Mouse (Mus musculus) hindbrain, embryonic 15.5 days (tissue): ENCODE results near the gene Nob1. TPM values are rescaled to one million over a fixed set of nuclear protein-coding genes. Genes with fewer than 3 reads are reported as not detected.
A peak's percentile ranks its signal among the peaks of the same experiment; 100 is the strongest.

Experiments
- ATAC-seq: fragments of 200-750 bp; cut with Nextera tagmentation; 2 replicates; pipeline ENCODE4 v1.8.0; 2017; ENCODE audit warnings: low read depth, moderate number of reproducible peaks, moderate TSS enrichment; ENCODE audit not compliant: low FRiP score
- H3K27ac ChIP-seq: fragments of 300-500 bp; sonication (generic); replicated peaks from 2 replicates; pipeline ENCODE4 v1.5.1; 2015; ENCODE audit warnings: mild to moderate bottlenecking, inconsistent platforms
- H3K27me3 ChIP-seq: fragments of 300-500 bp; sonication (generic); 2 replicates; pipeline ENCODE4 v1.6.1; 2015; ENCODE audit warnings: control low read depth, inconsistent platforms
- H3K36me3 ChIP-seq: fragments of 300-500 bp; sonication (generic); 2 replicates; pipeline ENCODE4 v1.6.1; 2015; ENCODE audit warnings: control low read depth, inconsistent platforms
- H3K4me1 ChIP-seq: fragments of 300-500 bp; sonication (generic); replicated peaks from 2 replicates; pipeline ENCODE4 v1.6.1; 2015; ENCODE audit warnings: control low read depth, inconsistent platforms
- H3K4me2 ChIP-seq: fragments of 300-500 bp; sonication (generic); 2 replicates; pipeline ENCODE4 v1.6.1; 2015; ENCODE audit warnings: moderate library complexity, mild to moderate bottlenecking, inconsistent platforms
- H3K4me3 ChIP-seq: fragments of 300-500 bp; sonication (generic); 2 replicates; pipeline ENCODE4 v1.5.1; 2015; ENCODE audit warnings: mild to moderate bottlenecking, inconsistent platforms
- H3K9ac ChIP-seq: fragments of 300-500 bp; sonication (generic); 2 replicates; pipeline ENCODE4 v1.6.1; 2015; ENCODE audit warnings: inconsistent platforms
- H3K9me3 ChIP-seq: fragments of 300-500 bp; sonication (generic); 2 replicates; pipeline ENCODE4 v1.6.1; 2016; ENCODE audit warnings: control low read depth, inconsistent platforms
- WGBS: fragments of 180-500 bp; shearing (Covaris S2); methylation state at CpG from one replicate; pipeline ENCODE4 v1.1.7; 2015; 5-methylcytosine and 5-hydroxymethylcytosine counted together
- polyA plus RNA-seq: library from polyadenylated mRNA; unstranded; fragments of >200 nt; fragmentation: Nextera tagmentation; extraction: Ambion mirVana; gene quantifications from 2 replicates; pipeline ENCODE4 v1.2.1, GENCODE M21; 2015

Gene Nob1
- polyA plus RNA-seq, 1 experiment from 2014 or later: 64.6 TPM

GRCm38 (mm10) chr8:107451414-107452066 is 26.7 kb upstream of the Nob1 start:
- 89% methylated on average over 13 of the region's 13 CpGs for WGBS
- Histone ChIP-seq H3K9me3 (no peaks in the 10 kb centered on the region), H3K27ac (no peak overlapping the region), H3K4me1 (no peaks in the 10 kb centered on the region; the same call in 1 of the 2 replicates), H3K4me3 (no peak overlapping the region), H3K27me3 (no peaks in the 10 kb centered on the region), H3K9ac (no peak overlapping the region), H3K4me2 (no peak overlapping the region), H3K36me3 (peaks cover 8% of the 10 kb centered on the region)
- no peak for ATAC-seq

DNA sequence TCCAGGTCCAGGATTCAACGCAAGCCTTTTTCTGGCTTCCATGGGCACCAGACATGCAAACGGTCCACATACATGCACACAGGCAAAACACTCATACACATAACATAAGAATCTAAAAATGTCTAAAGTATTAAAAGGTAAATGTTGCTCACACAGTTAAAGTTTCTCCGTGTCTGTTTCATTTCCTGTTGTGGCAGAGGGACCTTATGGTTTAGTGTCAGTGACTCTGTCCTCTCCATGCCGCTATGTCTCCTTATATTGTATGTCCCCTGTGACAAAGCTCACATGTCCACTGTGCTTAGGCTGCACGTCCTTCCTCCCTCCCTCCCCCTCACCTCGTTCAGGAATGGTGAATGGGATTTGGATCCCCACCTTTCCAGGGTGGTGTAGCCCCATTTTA is 24.8 kb upstream of the Nob1 start:
- Histone ChIP-seq H3K4me1 (no peaks in the 10 kb centered on the region; the same call in 1 of the 2 replicates), H3K9me3 (no peaks in the 10 kb centered on the region), H3K27me3 (no peaks in the 10 kb centered on the region), H3K36me3 (peaks cover 8% of the 10 kb centered on the region), H3K9ac (no peak overlapping the region), H3K4me3 (no peak overlapping the region), H3K27ac (no peak overlapping the region), H3K4me2 (no peak overlapping the region)
- WGBS: 77% methylated on average over 6 of the region's 6 CpGs
- no peak for ATAC-seq

- 32% methylated on average over 8 of the region's 8 CpGs for WGBS
These were observed 24.3 kb upstream of the Nob1 start for GRCm38 (mm10) chr8:107449130-107449529.

DNA sequence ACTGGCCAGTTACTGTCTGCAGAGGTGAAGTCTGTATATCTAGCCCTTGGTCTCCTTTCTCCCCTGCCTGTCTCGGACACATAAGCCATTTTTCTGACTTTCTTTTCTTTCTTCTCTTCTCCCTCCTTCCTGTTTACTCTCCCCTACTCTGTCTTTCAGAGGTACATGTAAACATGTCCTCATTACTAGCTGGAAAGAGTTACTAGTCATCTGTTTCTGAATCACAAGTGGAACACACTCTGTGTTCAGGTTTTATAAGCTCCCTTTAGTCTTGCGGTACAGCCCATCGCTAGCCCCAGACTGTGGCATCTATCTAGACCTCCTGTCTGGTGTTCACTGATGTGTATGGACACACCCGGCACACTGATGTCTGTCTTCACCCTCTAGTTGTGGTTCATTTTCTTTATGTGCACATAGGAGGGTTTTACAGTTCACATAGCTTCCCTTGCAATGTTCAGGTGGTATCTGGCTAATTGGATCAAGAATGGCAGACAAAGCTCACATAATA is 23.6 kb upstream of the Nob1 start:
- peaks cover 2% of the 10 kb centered on the region; the same call in 1 of the 2 replicates for H3K36me3 ChIP-seq
- no peak for ATAC-seq

More at GRCm38 (mm10) chr8:107449130-107449529, 24.3 kb upstream of the Nob1 start:
- no peaks in the 10 kb centered on the region; the same call in 1 of the 2 replicates for H3K4me1 ChIP-seq
- H3K36me3 ChIP-seq: peaks cover 8% of the 10 kb centered on the region
- no peak overlapping the region for H3K4me2 ChIP-seq
- no peak for ATAC-seq
- no peaks in the 10 kb centered on the region for H3K9me3 ChIP-seq
- no peaks in the 10 kb centered on the region for H3K27me3 ChIP-seq
- no peak overlapping the region for H3K4me3 ChIP-seq
- H3K9ac ChIP-seq: no peak overlapping the region
- H3K27ac ChIP-seq: no peak overlapping the region

GRCm38 (mm10) chr8:107447713-107448112 is 22.9 kb upstream of the Nob1 start:
- ATAC-seq: no peak
- Histone ChIP-seq H3K9me3 (no peaks in the 10 kb centered on the region), H3K27me3 (no peaks in the 10 kb centered on the region), H3K27ac (no peak overlapping the region), H3K4me3 (no peak overlapping the region), H3K4me1 (no peaks in the 10 kb centered on the region; the same call in 1 of the 2 replicates), H3K4me2 (no peak overlapping the region), H3K9ac (no peak overlapping the region), H3K36me3 (no peaks in the 10 kb centered on the region)

More for the DNA sequence above, 23.6 kb upstream of the Nob1 start:
- H3K4me2 ChIP-seq: no peak overlapping the region
- H3K4me3 ChIP-seq: no peak overlapping the region
- no peak overlapping the region for H3K9ac ChIP-seq
- no peaks in the 10 kb centered on the region for H3K27me3 ChIP-seq
- 60% methylated on average over 4 of the region's 4 CpGs for WGBS
- H3K27ac ChIP-seq: no peak overlapping the region
- no peaks in the 10 kb centered on the region; the same call in 1 of the 2 replicates for H3K4me1 ChIP-seq
- H3K9me3 ChIP-seq: no peaks in the 10 kb centered on the region

- H3K9me3 ChIP-seq: no peaks in the 10 kb centered on the region
- H3K4me1 ChIP-seq: no peaks in the 10 kb centered on the region; the same call in 1 of the 2 replicates
- no peaks in the 10 kb centered on the region for H3K27me3 ChIP-seq
- 71% methylated on average over 3 of the region's 3 CpGs for WGBS
- no peaks in the 10 kb centered on the region for H3K36me3 ChIP-seq
- H3K9ac ChIP-seq: no peak overlapping the region
- no peak overlapping the region for H3K4me2 ChIP-seq
- H3K27ac ChIP-seq: no peak overlapping the region
- no peak for ATAC-seq
- H3K4me3 ChIP-seq: no peak overlapping the region
These were observed 19.8 kb upstream of the Nob1 start for GRCm38 (mm10) chr8:107444626-107445025.

DNA sequence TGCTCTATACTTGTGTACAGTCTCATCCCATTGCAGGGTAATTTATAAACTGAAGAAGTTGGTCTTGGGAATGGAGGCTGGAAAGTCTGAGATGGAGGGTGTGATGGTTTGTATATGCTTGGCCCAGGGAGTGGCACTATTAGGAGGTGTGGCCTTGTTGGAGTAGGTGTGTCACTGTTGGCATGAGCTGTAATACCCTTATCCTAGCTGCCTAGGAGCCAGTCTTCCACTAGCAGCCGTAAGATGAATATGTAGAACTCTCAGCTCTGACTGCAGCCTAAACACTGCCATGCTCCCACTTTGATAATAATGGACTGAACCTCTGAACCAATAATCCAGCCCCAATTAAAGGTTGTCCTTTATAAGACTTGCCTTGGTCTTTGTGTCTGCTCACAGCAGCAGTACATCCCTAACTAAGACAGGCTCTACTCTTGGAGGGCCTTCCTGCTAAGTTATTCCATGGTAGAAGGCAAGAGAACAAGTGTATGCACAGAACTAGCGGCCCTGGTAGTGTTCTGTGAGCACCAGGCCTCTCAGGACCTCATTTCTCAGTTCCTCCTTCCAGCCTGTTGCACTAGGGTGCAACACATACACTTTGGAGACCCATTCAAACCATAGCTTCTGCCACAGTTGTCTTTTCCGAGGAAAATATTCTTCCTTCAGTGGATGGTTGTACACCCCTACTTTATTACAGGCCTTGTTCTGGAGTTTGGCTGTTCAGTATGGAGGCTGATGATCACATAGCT is 15.2 kb upstream of the Nob1 start:
- H3K27ac ChIP-seq: no peak overlapping the region
- no peaks in the 10 kb centered on the region for H3K36me3 ChIP-seq
- H3K4me2 ChIP-seq: no peak overlapping the region
- no peak overlapping the region for H3K4me3 ChIP-seq
- ATAC-seq: no peak
- H3K9me3 ChIP-seq: no peaks in the 10 kb centered on the region
- 97% methylated on average over 3 of the region's 3 CpGs for WGBS
- no peaks in the 10 kb centered on the region for H3K27me3 ChIP-seq
- H3K9ac ChIP-seq: no peak overlapping the region
- peaks cover 18% of the 10 kb centered on the region for H3K4me1 ChIP-seq

DNA sequence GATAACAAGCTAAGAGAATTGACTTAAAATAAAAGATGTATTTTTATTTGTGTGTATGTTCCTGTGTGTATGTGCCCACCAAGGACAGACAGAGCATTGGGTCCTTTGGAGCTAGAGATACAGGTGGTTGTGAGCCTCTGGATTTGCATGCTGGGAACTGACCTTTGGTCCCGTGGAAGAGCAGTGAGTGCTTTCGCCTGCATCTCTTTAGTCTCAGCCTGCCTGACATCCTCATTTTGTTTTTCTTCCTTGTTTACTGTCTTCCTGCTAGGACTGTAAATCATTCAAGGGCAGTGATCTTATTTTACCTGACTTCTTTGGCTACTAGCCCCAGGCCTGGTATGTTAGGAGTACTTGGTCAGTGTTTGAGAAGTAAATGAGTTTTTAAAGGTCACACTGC is 12.9 kb upstream of the Nob1 start:
- Histone ChIP-seq H3K36me3 (no peaks in the 10 kb centered on the region), H3K9ac (no peak overlapping the region), H3K4me3 (0 out of 2 replicates have a peak overlapping the region, but pooled peaks have one; percentile 5), H3K9me3 (no peaks in the 10 kb centered on the region), H3K4me1 (peaks cover 18% of the 10 kb centered on the region), H3K27ac (no peak overlapping the region), H3K4me2 (no peak overlapping the region), H3K27me3 (no peaks in the 10 kb centered on the region)
- ATAC-seq: no peak
- 59% methylated on average over 2 of the region's 2 CpGs for WGBS

DNA sequence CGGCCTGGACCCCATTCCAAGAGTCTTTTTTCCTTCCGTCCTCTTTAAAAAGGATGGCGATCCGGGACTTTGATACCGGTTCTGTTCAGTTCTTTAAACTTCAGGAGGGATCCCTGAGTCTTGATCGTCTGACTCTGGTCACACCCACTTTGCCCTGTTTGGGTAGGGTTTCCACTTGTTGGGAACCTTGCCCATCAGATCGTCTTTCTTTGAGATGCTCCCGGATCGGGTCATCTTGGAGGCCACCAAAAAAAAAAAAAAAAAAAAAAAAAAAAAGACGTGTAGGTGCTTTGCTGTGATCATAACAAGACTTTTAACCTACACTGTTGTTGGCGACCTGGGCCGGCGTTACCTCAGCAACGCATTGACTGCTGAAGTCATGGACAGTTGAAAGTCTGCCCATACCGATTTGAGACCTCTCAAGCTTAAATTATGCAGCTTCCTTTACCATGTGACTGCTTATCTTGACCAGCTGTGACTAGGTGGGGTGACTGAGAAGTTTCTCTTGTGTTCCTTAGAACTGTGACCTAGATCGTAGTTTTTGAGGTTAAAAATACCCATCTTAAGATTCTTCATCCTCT is 12.1 kb upstream of the Nob1 start:
- WGBS: 10% methylated on average over 16 of the region's 16 CpGs

DNA sequence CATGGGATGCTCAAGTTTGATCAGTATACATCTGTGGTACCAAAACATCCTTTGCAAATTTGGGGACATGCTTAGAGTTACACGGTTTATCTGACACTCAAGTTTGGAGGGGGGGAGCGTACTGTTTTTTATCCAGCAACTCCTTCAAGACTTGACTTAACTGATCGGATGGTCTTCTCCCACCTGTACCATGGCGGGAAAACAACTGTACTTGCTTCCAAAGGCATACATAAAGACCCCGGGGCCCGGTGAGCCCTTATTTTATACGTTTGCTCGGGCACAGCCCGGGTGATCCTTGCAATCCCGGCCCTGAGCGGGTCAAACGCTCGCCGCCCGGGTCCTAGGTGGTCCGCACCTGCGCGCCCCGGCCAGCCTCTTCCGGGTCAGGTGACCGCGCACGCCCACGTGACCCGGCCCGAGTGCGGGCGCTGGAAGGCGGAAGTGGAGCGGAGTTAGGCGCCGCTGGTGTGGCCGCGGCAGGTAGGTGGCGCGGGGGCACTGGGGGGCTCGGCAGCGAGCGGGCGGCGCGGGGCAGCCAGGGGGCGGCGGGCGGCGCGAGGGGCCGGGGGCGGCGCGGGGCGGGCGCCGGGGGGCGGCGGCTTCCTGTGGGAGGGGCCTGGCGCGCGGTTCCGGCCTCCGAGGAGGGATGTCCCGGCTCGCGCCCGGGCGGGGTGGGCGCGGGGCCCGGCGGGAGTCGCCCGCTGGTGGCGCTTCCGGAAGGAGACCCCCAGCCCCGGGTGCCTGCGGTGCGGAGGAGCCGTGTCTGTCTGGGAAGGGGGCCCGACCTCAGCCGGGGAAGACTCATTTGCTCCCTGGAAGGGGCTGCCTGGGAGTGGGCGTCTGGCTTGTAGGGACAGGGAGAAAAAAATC is 11.3 kb upstream of the Nob1 start, which contains the start of gene Wwp2:
TSS of gene Wwp2 (plus strand) at position 404 of the 870 bp plus-strand sequence.
- H3K9ac ChIP-seq: peak within 1 kb of the TSS; percentile 95
- WGBS: 2% methylated on average over 57 of the region's 81 CpGs
- no peaks in the 10 kb centered on the region for H3K27me3 ChIP-seq
- H3K27ac ChIP-seq: peak within 1 kb of the TSS; percentile 88
- peak within 1 kb of the TSS; percentile 93 for H3K4me3 ChIP-seq
- no peaks in the 10 kb centered on the region for H3K36me3 ChIP-seq
- peak; percentile 92 for ATAC-seq
- H3K4me1 ChIP-seq: peaks cover 18% of the 10 kb centered on the region
- peak within 1 kb of the TSS; percentile 79 for H3K4me2 ChIP-seq
- H3K9me3 ChIP-seq: no peaks in the 10 kb centered on the region

More for the DNA sequence above, 12.1 kb upstream of the Nob1 start:
- H3K27ac ChIP-seq: peak overlapping the region; percentile 88
- H3K4me3 ChIP-seq: peak overlapping the region; percentile 93
- no peaks in the 10 kb centered on the region for H3K27me3 ChIP-seq
- peak overlapping the region; percentile 79 for H3K4me2 ChIP-seq
- peaks cover 18% of the 10 kb centered on the region for H3K4me1 ChIP-seq
- no peaks in the 10 kb centered on the region for H3K9me3 ChIP-seq
- ATAC-seq: peak; percentile 19; the same call in 1 of the 2 replicates
- H3K9ac ChIP-seq: peak overlapping the region; percentile 95
- H3K36me3 ChIP-seq: no peaks in the 10 kb centered on the region

DNA sequence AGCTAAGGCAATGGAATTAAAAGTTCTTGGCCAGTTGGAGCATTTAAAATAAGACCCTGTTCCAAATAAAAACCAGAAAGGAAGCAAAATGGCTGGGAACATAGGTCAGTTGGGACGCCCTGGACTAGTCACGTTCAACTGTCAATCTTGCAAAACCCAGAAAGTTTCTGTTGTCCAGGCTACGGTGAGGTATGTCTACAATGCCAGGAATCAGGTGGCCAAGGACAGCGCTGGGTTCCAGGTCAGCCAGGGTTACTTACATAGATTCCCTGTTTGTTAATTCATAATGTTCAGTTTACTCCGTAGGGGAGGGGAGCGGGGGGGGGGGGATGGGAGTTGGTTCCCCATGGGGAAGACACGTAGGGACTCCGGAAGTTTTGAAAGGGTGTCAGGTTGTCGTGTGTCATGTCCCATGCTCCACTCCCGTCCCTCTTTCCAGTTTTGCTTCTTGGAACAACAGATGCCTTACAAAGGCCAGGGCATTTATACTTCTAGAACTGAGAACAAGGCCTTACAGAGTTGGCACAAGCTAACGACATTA is 10.6 kb upstream of the Nob1 start:
- Histone ChIP-seq H3K9ac (peak overlapping the region; percentile 95; the same call in 1 of the 2 replicates), H3K27me3 (no peaks in the 10 kb centered on the region), H3K4me1 (peaks cover 18% of the 10 kb centered on the region), H3K4me3 (peak overlapping the region; percentile 93), H3K9me3 (no peaks in the 10 kb centered on the region), H3K27ac (no peak overlapping the region), H3K4me2 (peak overlapping the region; percentile 79), H3K36me3 (no peaks in the 10 kb centered on the region)
- ATAC-seq: no peak; the same call in 1 of the 2 replicates
- WGBS: 32% methylated on average over 11 of the region's 11 CpGs
